Mouse (Mus musculus) NIH3T3 (cell line): ENCODE results near the gene Ppp2r2d.

ENCODE experiments used
- DNase-seq: peaks from one replicate; pipeline ENCODE4 v3.0.0-alpha.2; 2012; ENCODE audit warnings: low read depth

Ppp2r2d gene

DNA sequence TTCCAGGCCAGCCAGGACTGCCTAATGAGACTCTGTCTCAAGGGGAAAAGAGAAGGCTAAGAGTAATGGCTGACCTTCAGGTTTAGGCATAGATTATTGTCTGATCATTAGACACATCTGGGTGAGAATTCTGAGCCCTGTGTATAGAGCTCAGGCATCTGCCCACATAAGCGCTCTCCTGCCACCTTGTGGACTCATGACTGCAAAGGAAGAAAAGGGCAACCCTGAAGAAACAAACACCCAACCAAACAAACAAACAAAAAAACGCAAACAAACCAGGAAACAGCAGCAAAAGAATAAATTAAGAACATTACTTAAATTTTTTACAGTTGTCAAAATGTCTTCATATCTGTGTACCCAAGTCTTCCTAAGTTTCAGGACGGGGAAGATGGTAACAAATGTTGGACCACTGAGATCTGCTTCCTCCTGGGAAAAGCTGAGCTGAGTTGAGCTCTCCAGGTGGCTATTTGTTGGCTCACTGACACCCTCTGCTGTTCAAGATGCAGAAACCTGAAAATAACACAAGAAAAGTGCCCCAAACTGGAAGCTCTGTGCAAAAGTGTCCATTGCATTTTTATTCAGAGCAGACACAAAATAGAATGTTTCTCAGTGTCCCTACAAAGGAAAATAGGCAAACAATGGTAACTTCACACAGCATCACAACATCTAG, 78.0 kb downstream of the Ppp2r2d start:
- peak; percentile 79 for DNase-seq

DNA sequence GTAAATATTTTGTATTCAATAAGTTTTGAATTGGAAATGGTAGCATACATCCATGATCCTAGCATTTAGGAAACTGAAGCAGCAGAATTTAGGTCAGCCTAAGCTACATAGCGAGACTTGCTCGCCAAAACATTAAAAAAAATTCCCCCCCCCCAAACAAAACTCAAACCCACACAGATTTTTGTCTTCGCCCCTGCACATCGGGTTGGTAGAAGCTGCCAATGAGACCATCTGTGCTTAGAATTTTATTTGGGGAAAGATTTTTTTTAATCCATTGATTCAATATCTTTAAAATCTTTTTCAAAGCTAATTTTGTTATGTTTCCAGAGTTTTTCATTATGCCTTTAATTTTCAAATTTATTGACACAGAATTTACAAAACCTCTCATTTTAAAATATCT, 82.6 kb downstream of the Ppp2r2d start:
- DNase-seq, result no peak
